Mouse (Mus musculus): Measurements from ENCODE around the gene Sox9. TPM values are rescaled to one million over a fixed set of nuclear protein-coding genes. Genes with fewer than 3 reads are reported as not detected.

Sox9 gene
- not detected for total RNA-seq (2023)

DNA sequence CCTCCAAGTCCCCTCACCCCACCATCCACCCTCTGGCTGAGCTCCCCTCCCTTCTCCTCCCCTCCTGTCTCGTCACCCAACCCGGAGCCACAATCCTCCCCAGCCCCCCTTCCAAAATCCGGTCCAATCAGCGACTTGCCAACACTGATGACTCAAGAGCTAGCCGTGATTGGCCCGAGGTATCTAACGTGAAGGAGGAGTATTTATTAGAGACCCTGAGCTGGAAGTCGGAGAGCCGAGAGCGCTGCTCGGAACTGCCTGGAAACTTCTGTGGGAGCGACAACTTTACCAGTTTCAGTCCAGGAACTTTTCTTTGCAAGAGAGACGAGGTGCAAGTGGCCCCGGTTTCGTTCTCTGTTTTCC is at the start of gene Sox9:
Gene Sox9, plus strand, starts transcription at position 231 of the 363 bp plus-strand sequence.

